Mouse (Mus musculus) hindbrain, embryonic 10.5 days (tissue): Measurements from ENCODE around the gene Galnt2. TPM values are rescaled to one million over a fixed set of nuclear protein-coding genes. Genes with fewer than 3 reads are reported as not detected.

Experiments used
- DNase-seq: peaks from one replicate; pipeline ENCODE4 v3.0.0-alpha.2; 2017; ENCODE audit warnings: low spot score
- H3K27ac ChIP-seq: fragments of 300-500 bp; sonication (generic); 2 replicates; pipeline ENCODE4 v1.5.1; 2016; ENCODE audit warnings: mild to moderate bottlenecking, moderate library complexity
- H3K27me3 ChIP-seq: fragments of 300-500 bp; sonication (generic); 2 replicates; pipeline ENCODE4 v1.6.1; 2016; ENCODE audit warnings: mild to moderate bottlenecking; ENCODE audit not compliant: poor library complexity, insufficient read depth, severe bottlenecking
- H3K36me3 ChIP-seq: fragments of 300-500 bp; sonication (generic); 2 replicates; pipeline ENCODE4 v1.6.1; 2016; ENCODE audit warnings: mild to moderate bottlenecking, moderate library complexity
- H3K4me1 ChIP-seq: fragments of 300-500 bp; sonication (generic); replicated peaks from 2 replicates; pipeline ENCODE4 v1.6.1; 2016; ENCODE audit warnings: mild to moderate bottlenecking
- H3K4me3 ChIP-seq: fragments of 300-500 bp; sonication (generic); 2 replicates; pipeline ENCODE4 v1.5.1; 2016; ENCODE audit warnings: mild to moderate bottlenecking, moderate library complexity
- H3K9me3 ChIP-seq: fragments of 300-500 bp; sonication (generic); 2 replicates; pipeline ENCODE4 v1.6.1; 2016; ENCODE audit warnings: mild to moderate bottlenecking, moderate library complexity
- WGBS: fragments of 180-500 bp; shearing (Covaris S2); methylation state at CpG from one replicate; pipeline ENCODE4 v1.1.7; 2016; 5-methylcytosine and 5-hydroxymethylcytosine counted together
- polyA plus RNA-seq: library from polyadenylated mRNA; unstranded; fragments of >200 nt; fragmentation: Nextera tagmentation; extraction: Ambion mirVana; gene quantifications from 2 replicates; pipeline ENCODE4 v1.2.1, GENCODE M21; 2016

The Galnt2 gene
- polyA plus RNA-seq, 1 experiment from 2014 or later: 56.0 TPM

DNA sequence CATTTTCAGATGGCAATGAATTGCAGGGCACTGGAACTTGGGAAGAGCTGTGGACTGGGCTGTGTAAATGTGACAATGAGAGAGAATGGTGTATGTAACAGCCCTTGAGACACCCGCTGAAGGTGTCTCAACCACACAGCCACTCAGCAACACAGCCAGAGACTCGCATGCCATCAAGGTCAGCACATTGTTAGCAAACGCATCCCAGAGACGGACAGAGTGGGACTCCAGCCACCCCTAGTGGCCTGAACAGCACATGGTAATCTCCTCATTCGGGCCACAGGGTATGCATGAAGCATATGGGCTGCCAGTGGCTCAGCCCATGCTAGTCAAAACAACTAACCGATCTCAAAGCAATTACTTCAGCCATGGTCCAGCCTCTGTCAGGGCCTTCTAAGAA is 148.1 kb downstream of the Galnt2 start:
- no peaks in the 10 kb centered on the region for H3K4me1 ChIP-seq
- no peaks in the 10 kb centered on the region for H3K9me3 ChIP-seq
- WGBS: 78% methylated on average over 6 of the region's 6 CpGs
- DNase-seq: no peak
- no peaks in the 10 kb centered on the region for H3K27me3 ChIP-seq
- H3K36me3 ChIP-seq: no peaks in the 10 kb centered on the region
- no peak overlapping the region for H3K4me3 ChIP-seq
- no peak overlapping the region for H3K27ac ChIP-seq

DNA sequence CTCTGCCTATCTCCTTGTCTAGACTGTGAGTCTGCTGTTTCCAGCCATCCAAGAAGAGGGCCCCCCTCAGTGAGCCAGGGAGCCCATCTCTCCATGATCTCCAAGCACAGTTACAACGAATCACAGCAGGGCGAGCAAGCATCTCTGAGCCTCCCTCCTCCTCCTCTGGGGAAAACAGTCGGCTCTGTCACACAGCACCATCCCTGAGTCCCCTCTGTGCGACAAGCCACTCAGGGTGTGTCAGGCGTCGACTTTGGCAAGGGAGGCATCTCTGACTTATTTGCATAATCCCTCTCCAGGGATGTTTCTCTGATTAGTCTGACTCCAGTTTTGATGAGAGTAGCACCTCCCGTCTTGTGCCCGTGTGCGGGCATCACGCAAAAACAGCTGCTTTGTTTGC is 151.0 kb downstream of the Galnt2 start:
- Histone ChIP-seq H3K4me3 (no peak overlapping the region), H3K27me3 (no peaks in the 10 kb centered on the region), H3K4me1 (no peaks in the 10 kb centered on the region), H3K27ac (no peak overlapping the region), H3K36me3 (no peaks in the 10 kb centered on the region), H3K9me3 (no peaks in the 10 kb centered on the region)
- WGBS: 65% methylated on average over 10 of the region's 10 CpGs
- DNase-seq: no peak

DNA sequence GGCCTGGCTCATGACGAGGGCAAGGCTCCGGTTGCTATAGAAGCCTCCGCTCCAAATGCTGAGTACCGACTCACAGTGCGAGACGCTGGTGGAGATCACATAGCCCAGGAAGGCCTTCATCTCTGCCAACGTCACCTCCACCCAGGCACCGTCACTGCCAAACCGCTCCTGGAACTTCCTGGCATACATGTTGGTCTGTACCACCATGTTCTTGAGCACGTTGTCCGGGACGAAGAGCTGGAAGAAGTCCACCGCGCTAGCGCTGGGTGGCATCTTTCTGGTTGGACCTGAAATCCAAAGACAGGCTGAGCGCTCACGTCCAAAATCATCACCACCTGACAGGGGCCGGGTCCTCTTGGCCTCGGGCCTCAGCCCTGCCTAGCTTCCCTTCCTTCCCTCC is 153.1 kb downstream of the Galnt2 start:
- DNase-seq: no peak
- Histone ChIP-seq H3K36me3 (no peaks in the 10 kb centered on the region), H3K27me3 (no peaks in the 10 kb centered on the region), H3K27ac (no peak overlapping the region), H3K4me3 (no peak overlapping the region), H3K4me1 (no peaks in the 10 kb centered on the region), H3K9me3 (no peaks in the 10 kb centered on the region)
- 94% methylated on average over 19 of the region's 19 CpGs for WGBS

DNA sequence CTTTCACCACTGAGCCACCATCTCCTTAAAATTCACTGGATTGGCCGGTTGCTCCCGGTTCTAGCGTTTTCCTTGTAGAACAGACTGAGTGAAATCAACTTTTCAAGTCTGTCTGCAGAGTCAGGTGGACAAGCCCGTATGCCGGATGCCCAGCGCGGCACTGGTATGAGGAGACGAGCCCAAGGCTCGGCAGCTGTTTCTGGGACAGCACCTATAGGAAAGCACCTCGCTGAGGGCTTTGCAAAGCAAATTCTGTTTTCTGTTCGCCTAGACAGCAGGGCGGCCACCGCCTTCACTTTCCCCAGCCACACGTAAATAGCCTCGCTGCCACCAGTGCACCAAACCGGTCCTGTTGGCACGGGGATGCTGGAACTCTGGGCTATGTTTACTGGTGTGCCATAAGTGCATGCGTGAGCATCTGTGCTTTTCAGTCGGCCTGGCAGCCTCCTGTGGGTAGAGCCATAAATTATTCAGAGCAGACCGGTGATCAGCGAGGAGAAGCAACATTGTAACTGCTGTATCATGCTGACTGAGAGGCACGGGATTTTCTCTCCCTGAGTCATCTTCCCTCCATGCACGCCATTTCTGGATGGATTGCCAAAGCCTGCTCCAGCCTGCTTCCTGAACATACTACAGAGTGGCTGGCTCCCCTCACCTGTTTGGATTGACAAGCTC is 155.2 kb downstream of the Galnt2 start:
- no peak for DNase-seq
- no peaks in the 10 kb centered on the region for H3K36me3 ChIP-seq
- WGBS: 85% methylated on average over 23 of the region's 23 CpGs

DNA sequence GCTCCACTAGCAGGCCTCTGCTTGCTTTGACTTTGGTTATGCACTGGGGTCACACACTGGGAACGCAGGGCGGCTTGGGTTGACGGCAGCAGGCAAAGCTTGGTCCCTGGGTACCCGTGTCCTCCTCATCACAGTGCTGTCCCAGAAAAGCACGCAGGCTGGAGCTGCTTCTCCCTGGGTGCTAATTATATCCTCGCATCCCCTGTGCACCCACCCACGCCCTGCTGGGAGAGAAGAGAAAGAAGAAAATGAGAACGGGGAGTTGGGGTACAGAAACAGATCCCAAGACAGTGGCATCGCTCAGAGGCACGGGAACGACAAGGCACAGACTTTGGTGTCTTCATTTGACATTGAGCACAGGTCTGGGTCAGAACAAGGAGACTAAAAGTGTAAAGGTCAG is 158.3 kb downstream of the Galnt2 start:
- 88% methylated on average over 11 of the region's 11 CpGs for WGBS

More for the DNA sequence above, 155.2 kb downstream of the Galnt2 start:
- Histone ChIP-seq H3K9me3 (no peaks in the 10 kb centered on the region), H3K4me3 (no peak overlapping the region), H3K27ac (no peak overlapping the region), H3K4me1 (no peaks in the 10 kb centered on the region), H3K27me3 (no peaks in the 10 kb centered on the region)

DNA sequence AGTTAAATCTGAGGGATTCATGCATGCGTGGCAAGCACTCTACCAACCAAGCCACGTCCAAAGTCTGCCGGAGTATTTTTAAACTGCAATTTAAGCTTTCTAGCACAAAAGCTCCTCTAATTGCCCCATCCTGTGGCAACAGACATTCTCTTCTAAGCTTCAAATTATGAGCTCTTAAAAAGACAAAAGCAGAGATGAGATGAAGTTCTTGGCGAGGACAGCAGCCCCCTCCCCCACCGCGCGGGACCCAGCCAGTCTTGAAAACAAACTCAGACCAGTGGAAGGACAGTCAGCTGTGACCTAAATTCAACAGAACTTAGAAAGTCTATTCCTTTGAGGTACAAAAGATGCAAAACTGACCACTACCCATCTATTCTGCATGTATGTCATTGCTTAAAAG is 160.0 kb downstream of the Galnt2 start:
- H3K36me3 ChIP-seq: no peaks in the 10 kb centered on the region
- H3K27ac ChIP-seq: no peak overlapping the region
- no peak for DNase-seq
- H3K4me3 ChIP-seq: no peak overlapping the region
- H3K27me3 ChIP-seq: no peaks in the 10 kb centered on the region
- H3K9me3 ChIP-seq: no peaks in the 10 kb centered on the region
- peaks cover 15% of the 10 kb centered on the region for H3K4me1 ChIP-seq
- 88% methylated on average over 7 of the region's 7 CpGs for WGBS

More for the DNA sequence above, 158.3 kb downstream of the Galnt2 start:
- H3K4me3 ChIP-seq: no peak overlapping the region
- no peaks in the 10 kb centered on the region for H3K36me3 ChIP-seq
- H3K27me3 ChIP-seq: no peaks in the 10 kb centered on the region
- peaks cover 15% of the 10 kb centered on the region for H3K4me1 ChIP-seq
- H3K27ac ChIP-seq: no peak overlapping the region
- DNase-seq: no peak
- no peaks in the 10 kb centered on the region for H3K9me3 ChIP-seq

DNA sequence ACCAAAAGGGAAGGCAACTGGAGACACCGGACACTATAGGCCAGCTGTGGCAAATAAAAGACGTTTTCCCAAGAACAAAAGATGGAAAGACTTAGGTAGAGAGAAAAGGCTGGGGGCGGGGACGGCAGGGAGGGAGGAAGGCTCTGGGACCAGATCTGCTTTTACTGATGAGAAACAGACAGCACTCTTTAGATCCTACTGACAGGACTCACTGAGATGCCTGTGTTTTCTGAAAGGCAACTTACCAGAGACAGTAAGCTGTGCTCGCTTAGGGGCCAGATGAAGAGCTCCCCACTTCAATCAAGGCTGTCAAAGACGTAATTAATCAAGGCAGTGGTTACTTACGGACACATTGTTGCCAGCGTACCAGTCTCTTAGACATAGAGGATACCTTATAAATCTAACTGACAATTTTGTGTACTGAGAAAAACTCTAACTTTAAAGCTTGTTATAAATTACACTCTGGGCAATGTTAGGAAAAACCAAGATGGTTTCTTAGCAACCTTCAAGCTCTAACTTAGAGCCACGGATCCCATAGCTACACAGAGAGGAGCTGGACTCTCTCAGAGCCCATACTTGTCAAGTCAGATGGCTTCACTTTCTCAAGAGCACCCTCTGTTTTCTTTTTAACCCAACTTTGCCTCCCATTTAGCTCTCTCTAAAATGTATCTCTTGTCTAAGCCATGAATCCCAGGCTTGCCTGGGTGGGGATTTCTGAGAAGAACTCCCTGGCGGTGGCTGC is 161.3 kb downstream of the Galnt2 start:
- peaks cover 15% of the 10 kb centered on the region for H3K4me1 ChIP-seq
- H3K27ac ChIP-seq: no peak overlapping the region
- no peaks in the 10 kb centered on the region for H3K36me3 ChIP-seq
- H3K9me3 ChIP-seq: no peaks in the 10 kb centered on the region
- H3K4me3 ChIP-seq: no peak overlapping the region
- DNase-seq: no peak
- H3K27me3 ChIP-seq: no peaks in the 10 kb centered on the region
- 50% methylated on average over 10 of the region's 10 CpGs for WGBS

DNA sequence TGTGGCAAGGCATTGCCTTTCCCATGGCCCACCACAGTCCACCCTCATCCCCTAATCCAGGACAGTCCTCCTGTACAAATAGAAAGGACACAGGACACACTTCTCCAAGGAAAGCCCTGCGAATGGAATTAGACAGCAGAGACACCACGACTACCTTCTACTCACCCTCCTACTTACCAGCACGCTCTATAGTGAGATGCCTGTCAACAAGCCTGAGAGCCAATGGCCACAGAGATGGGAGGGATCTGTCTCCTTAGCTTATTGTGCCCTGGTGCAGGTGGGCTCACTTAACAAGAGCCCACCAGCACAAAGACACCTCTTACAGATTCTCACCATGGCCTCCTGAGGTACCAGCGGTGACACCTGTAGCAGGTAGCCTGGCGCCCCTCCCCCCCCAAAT is 161.8 kb downstream of the Galnt2 start:
- H3K9me3 ChIP-seq: no peaks in the 10 kb centered on the region
- DNase-seq: no peak
- 83% methylated on average over 5 of the region's 5 CpGs for WGBS

DNA sequence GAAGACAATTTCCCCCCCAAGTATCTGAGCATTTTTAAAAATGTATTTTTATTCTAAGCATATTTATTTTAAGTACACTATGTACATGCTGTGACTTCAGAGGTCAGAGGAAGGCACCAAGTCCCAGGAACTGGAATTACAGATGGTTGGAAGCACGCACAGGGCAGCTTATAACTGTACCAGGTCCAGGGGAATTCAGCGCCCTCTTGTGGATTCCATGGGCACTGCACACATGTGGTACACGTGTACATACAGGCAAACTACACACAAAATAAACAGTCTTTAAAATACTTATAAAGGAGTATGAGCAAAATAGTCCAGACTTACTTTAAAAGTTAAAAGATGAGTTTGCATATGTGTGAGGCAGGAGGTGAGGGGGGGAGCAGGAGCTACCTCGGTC is 162.7 kb downstream of the Galnt2 start:
- DNase-seq: no peak
- H3K27me3 ChIP-seq: no peaks in the 10 kb centered on the region
- H3K4me3 ChIP-seq: no peak overlapping the region
- H3K36me3 ChIP-seq: no peaks in the 10 kb centered on the region
- no peak overlapping the region for H3K27ac ChIP-seq
- no peaks in the 10 kb centered on the region for H3K9me3 ChIP-seq
- 80% methylated on average over 4 of the region's 4 CpGs for WGBS
- H3K4me1 ChIP-seq: peaks cover 15% of the 10 kb centered on the region

More for the DNA sequence above, 161.8 kb downstream of the Galnt2 start:
- Histone ChIP-seq H3K4me1 (peaks cover 15% of the 10 kb centered on the region), H3K4me3 (no peak overlapping the region), H3K36me3 (no peaks in the 10 kb centered on the region), H3K27me3 (no peaks in the 10 kb centered on the region), H3K27ac (no peak overlapping the region)

DNA sequence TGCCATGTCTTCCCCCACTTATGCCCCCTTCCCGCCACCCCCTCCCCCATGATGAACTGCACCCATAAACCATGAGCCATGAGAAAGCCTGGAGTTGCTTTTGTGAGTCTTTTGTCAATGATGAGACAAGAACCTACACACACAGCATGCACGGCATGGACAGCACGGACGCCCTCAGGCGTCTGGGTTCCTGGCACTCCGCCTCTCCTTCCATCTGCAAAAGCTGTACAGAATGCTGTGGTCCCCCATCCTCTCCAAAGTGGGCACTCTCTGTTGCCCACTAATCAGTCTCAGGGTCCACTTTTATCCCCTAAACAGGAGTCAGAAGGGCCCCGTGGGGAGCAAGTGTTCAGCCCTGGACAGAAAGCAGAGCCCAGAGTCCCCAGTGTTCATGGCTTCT is 163.8 kb downstream of the Galnt2 start:
- DNase-seq: no peak
- Histone ChIP-seq H3K27me3 (no peaks in the 10 kb centered on the region), H3K27ac (no peak overlapping the region), H3K36me3 (no peaks in the 10 kb centered on the region), H3K4me1 (peaks cover 15% of the 10 kb centered on the region), H3K4me3 (no peak overlapping the region), H3K9me3 (no peaks in the 10 kb centered on the region)
- WGBS: 90% methylated on average over 7 of the region's 7 CpGs

Other genes with a start within 250 kb of the Galnt2 start
- gene Abcb10, start 248.3 kb upstream of the Galnt2 start, polyA plus RNA-seq: 19.5 and 21.4 TPM in 2 replicates
- gene Taf5l, start 210.0 kb upstream of the Galnt2 start, polyA plus RNA-seq: 37.8 and 40.2 TPM in 2 replicates
- gene Urb2, start 209.9 kb upstream of the Galnt2 start, polyA plus RNA-seq: 6.8 and 7.1 TPM in 2 replicates
- gene Pgbd5, start 208.3 kb downstream of the Galnt2 start, polyA plus RNA-seq: 2.5 and 2.7 TPM in 2 replicates